Mouse (Mus musculus) cerebellum, adult 9-10 months (tissue): ENCODE measurements around the gene Apoc2.

Experiments used
- DNase-seq: peaks from one replicate; pipeline ENCODE4 v3.0.0; 2022

Apoc2 gene

GRCm38 (mm10) chr7:19676662-19677061, 1.1 kb downstream of the Apoc2 start:
- DNase-seq, result no peak

- DNase-seq, result no peak
Measured at GRCm38 (mm10) chr7:19675824-19676223, 1.9 kb downstream of the Apoc2 start.

GRCm38 (mm10) chr7:19673083-19673699, 4.5 kb downstream of the Apoc2 start:
- DNase-seq, result no peak

GRCm38 (mm10) chr7:19671511-19671910, 6.2 kb downstream of the Apoc2 start:
- no peak for DNase-seq

GRCm38 (mm10) chr7:19668947-19669721, 8.6 kb downstream of the Apoc2 start:
- peak; percentile 97 for DNase-seq

GRCm38 (mm10) chr7:19667434-19667833, 10.3 kb downstream of the Apoc2 start:
- peak; percentile 24 for DNase-seq

- peak; percentile 39 for DNase-seq
Measured at GRCm38 (mm10) chr7:19666750-19667149, 11.0 kb downstream of the Apoc2 start.

- peak; percentile 98 for DNase-seq
Measured at GRCm38 (mm10) chr7:19664955-19665841, 12.5 kb downstream of the Apoc2 start, which contains the start of gene Clptm1. Clptm1 (minus strand) TSS chr7:19665033.

- DNase-seq, result no peak
Measured at GRCm38 (mm10) chr7:19664455-19664954, 13.2 kb downstream of the Apoc2 start.

GRCm38 (mm10) chr7:19663940-19664339, 13.8 kb downstream of the Apoc2 start:
- no peak for DNase-seq

GRCm38 (mm10) chr7:19652614-19653013, 25.1 kb downstream of the Apoc2 start:
- DNase-seq, result no peak

- DNase-seq, result no peak
Measured at GRCm38 (mm10) chr7:19651063-19651786, 26.5 kb downstream of the Apoc2 start.

GRCm38 (mm10) chr7:19641223-19641622, 36.5 kb downstream of the Apoc2 start:
- no peak for DNase-seq

GRCm38 (mm10) chr7:19635074-19635827, 42.5 kb downstream of the Apoc2 start:
- no peak for DNase-seq

GRCm38 (mm10) chr7:19634591-19634990, 43.1 kb downstream of the Apoc2 start:
- DNase-seq, result no peak

- no peak for DNase-seq
Measured at GRCm38 (mm10) chr7:19633855-19634254, 43.9 kb downstream of the Apoc2 start.

- no peak for DNase-seq
Measured at GRCm38 (mm10) chr7:19633197-19633596, 44.5 kb downstream of the Apoc2 start.

GRCm38 (mm10) chr7:19632720-19633119, 45.0 kb downstream of the Apoc2 start:
- no peak for DNase-seq

- DNase-seq, result no peak
Measured at GRCm38 (mm10) chr7:19632275-19632674, 45.5 kb downstream of the Apoc2 start.

- peak; percentile 86 for DNase-seq
Measured at GRCm38 (mm10) chr7:19629361-19629734, 48.4 kb downstream of the Apoc2 start, which contains the start of gene Relb. Relb (minus strand) TSS chr7:19629438.

GRCm38 (mm10) chr7:19628536-19629360, 49.0 kb downstream of the Apoc2 start:
- DNase-seq, result peak; percentile 83
